Mouse (Mus musculus) thymus, postnatal 4 days (tissue): ENCODE measurements around the gene Tspan5.

Source experiments
- DNase-seq: peaks from one replicate; pipeline ENCODE4 v3.0.0; 2021

Gene Tspan5

GRCm38 (mm10) chr3:138773871-138774606 is 32.0 kb downstream of the Tspan5 start:
- DNase-seq: no peak

- no peak for DNase-seq
Observed at GRCm38 (mm10) chr3:138774607-138774943, 32.6 kb downstream of the Tspan5 start.

GRCm38 (mm10) chr3:138775926-138776715 is 34.1 kb downstream of the Tspan5 start:
- DNase-seq: no peak

- DNase-seq: no peak
Observed at GRCm38 (mm10) chr3:138781492-138781891, 39.5 kb downstream of the Tspan5 start.

GRCm38 (mm10) chr3:138783859-138784640 is 42.1 kb downstream of the Tspan5 start:
- no peak for DNase-seq

- no peak for DNase-seq
Observed at GRCm38 (mm10) chr3:138784641-138785025, 42.6 kb downstream of the Tspan5 start.

GRCm38 (mm10) chr3:138787758-138788488 is 45.9 kb downstream of the Tspan5 start:
- no peak for DNase-seq

- no peak for DNase-seq
Observed at GRCm38 (mm10) chr3:138788489-138788850, 46.5 kb downstream of the Tspan5 start.

GRCm38 (mm10) chr3:138789275-138789674 is 47.3 kb downstream of the Tspan5 start:
- no peak for DNase-seq

- DNase-seq: no peak
Observed at GRCm38 (mm10) chr3:138794533-138794932, 52.5 kb downstream of the Tspan5 start.

- no peak for DNase-seq
Observed at GRCm38 (mm10) chr3:138795951-138796350, 54.0 kb downstream of the Tspan5 start.

GRCm38 (mm10) chr3:138796583-138796982 is 54.6 kb downstream of the Tspan5 start:
- no peak for DNase-seq

- no peak for DNase-seq
Observed at GRCm38 (mm10) chr3:138800664-138801411, 58.8 kb downstream of the Tspan5 start.

- DNase-seq: no peak
Observed at GRCm38 (mm10) chr3:138801661-138802060, 59.7 kb downstream of the Tspan5 start.

GRCm38 (mm10) chr3:138802722-138803443 is 60.9 kb downstream of the Tspan5 start:
- no peak for DNase-seq

- DNase-seq: no peak
Observed at GRCm38 (mm10) chr3:138803444-138804085, 61.6 kb downstream of the Tspan5 start.

GRCm38 (mm10) chr3:138804104-138805048 is 62.4 kb downstream of the Tspan5 start:
- no peak for DNase-seq

- DNase-seq: no peak
Observed at GRCm38 (mm10) chr3:138807795-138808194, 65.8 kb downstream of the Tspan5 start.

GRCm38 (mm10) chr3:138809509-138809908 is 67.5 kb downstream of the Tspan5 start:
- no peak for DNase-seq

GRCm38 (mm10) chr3:138812565-138812964 is 70.6 kb downstream of the Tspan5 start:
- DNase-seq: no peak
